Mouse (Mus musculus): ENCODE measurements around the gene Tmem117. TPM values are rescaled to one million over a fixed set of nuclear protein-coding genes. Genes with fewer than 3 reads are reported as not detected.

Gene Tmem117
- total and polyA plus RNA-seq, 3 experiments: not detected

GRCm38 (mm10) chr15:94648430-94648829 is 19.4 kb downstream of the Tmem117 start:
- Histone ChIP-seq H3K27me3 (ENCODE audit: control insufficient read depth in 1 of 2, insufficient read depth in 2 of 2, low read length in 2 of 2) (peaks cover 13 to 14% of the 10 kb centered on the region in 2 experiments), H3K4me3 (ENCODE audit: control insufficient read depth in 1 of 2, insufficient read depth in 1 of 2, low read depth in 2 of 2, low read length in 2 of 2) (no peak overlapping the region), H3K9ac (ENCODE audit: control insufficient read depth, low read depth, low read length, poor library complexity, severe bottlenecking) (no peak overlapping the region), H3K36me3 (ENCODE audit: control insufficient read depth in 1 of 2, insufficient read depth in 2 of 2, low read length in 2 of 2) (no peaks in the 10 kb centered on the region), H3K79me2 (ENCODE audit: control insufficient read depth, insufficient read depth, low read length, poor library complexity) (no peaks in the 10 kb centered on the region), H3K27ac (ENCODE audit: control insufficient read depth, low read depth, low read length) (no peak overlapping the region), H3K4me1 (ENCODE audit: control insufficient read depth in 1 of 2, insufficient read depth in 2 of 2, low read length in 2 of 2) (no peaks in the 10 kb centered on the region), H3K9me3 (replicated peaks; ENCODE audit: insufficient read depth, low read length) (no peaks in the 10 kb centered on the region)
- no peak for DNase-seq (ENCODE audit: low read depth, low spot score)
- no peak for TF ChIP-seq TAL1 (IDR thresholded peaks at IDR 0.05; ENCODE audit: low read length)
- no peak for TF ChIP-seq ETS1 (IDR thresholded peaks at IDR 0.05; ENCODE audit: low read depth, low read length)
- TF ChIP-seq KAT2A (conservative IDR thresholded peaks at IDR 0.05; ENCODE audit: low read depth, low read length): no peak
- TF ChIP-seq RAD21 (IDR thresholded peaks at IDR 0.05; ENCODE audit: low read depth, low read length): no peak
- TF ChIP-seq ELF1 (IDR thresholded peaks at IDR 0.05; ENCODE audit: low read depth, low read length): no peak
- no peak for TF ChIP-seq MXI1 (IDR thresholded peaks at IDR 0.05; ENCODE audit: low read depth, low read length)
- TF ChIP-seq GATA1 (IDR thresholded peaks at IDR 0.05; ENCODE audit: low read depth, low read length): no peak
- no peak for TF ChIP-seq MYB (IDR thresholded peaks at IDR 0.05; ENCODE audit: low read depth, low read length)
- no peak for TF ChIP-seq CHD1 (IDR thresholded peaks at IDR 0.05; ENCODE audit: low read depth, low read length)
- no peak for TF ChIP-seq SMC3 (IDR thresholded peaks at IDR 0.05; ENCODE audit: low read depth, low read length)
- TF ChIP-seq BHLHE40 (IDR thresholded peaks at IDR 0.05; ENCODE audit: borderline replicate concordance, low read depth, low read length): no peak

GRCm38 (mm10) chr15:94649071-94649765 is 20.2 kb downstream of the Tmem117 start:
- DNase-seq (ENCODE audit: low read depth, low spot score): no peak
- no peak overlapping the region for H3K4me3 ChIP-seq (ENCODE audit: control insufficient read depth in 1 of 2, insufficient read depth in 1 of 2, low read depth in 2 of 2, low read length in 2 of 2)

GRCm38 (mm10) chr15:94649766-94650120 is 20.7 kb downstream of the Tmem117 start:
- Histone ChIP-seq H3K27me3 (ENCODE audit: control insufficient read depth in 1 of 2, insufficient read depth in 2 of 2, low read length in 2 of 2) (peaks cover 13 to 14% of the 10 kb centered on the region in 2 experiments), H3K79me2 (ENCODE audit: control insufficient read depth, insufficient read depth, low read length, poor library complexity) (no peaks in the 10 kb centered on the region), H3K9ac (ENCODE audit: control insufficient read depth, low read depth, low read length, poor library complexity, severe bottlenecking) (no peak overlapping the region), H3K36me3 (ENCODE audit: control insufficient read depth in 1 of 2, insufficient read depth in 2 of 2, low read length in 2 of 2) (no peaks in the 10 kb centered on the region), H3K4me3 (ENCODE audit: control insufficient read depth in 1 of 2, insufficient read depth in 1 of 2, low read depth in 2 of 2, low read length in 2 of 2) (no peak overlapping the region), H3K27ac (ENCODE audit: control insufficient read depth, low read depth, low read length) (no peak overlapping the region), H3K4me1 (ENCODE audit: control insufficient read depth in 1 of 2, insufficient read depth in 2 of 2, low read length in 2 of 2) (no peaks in the 10 kb centered on the region), H3K9me3 (replicated peaks; ENCODE audit: insufficient read depth, low read length) (no peaks in the 10 kb centered on the region)
- DNase-seq (ENCODE audit: low read depth, low spot score): no peak
- no peak for TF ChIP-seq ZC3H11A (IDR thresholded peaks at IDR 0.05; ENCODE audit: low read depth, low read length)
- no peak for TF ChIP-seq ZKSCAN1 (IDR thresholded peaks at IDR 0.05; ENCODE audit: low read depth, low read length)
- no peak for TF ChIP-seq MXI1 (IDR thresholded peaks at IDR 0.05; ENCODE audit: low read depth, low read length)
- TF ChIP-seq USF1 (IDR thresholded peaks at IDR 0.05; ENCODE audit: low read depth, low read length): no peak
- no peak for TF ChIP-seq POLR2A (IDR thresholded peaks at IDR 0.05; ENCODE audit: control insufficient read depth in 1 of 2, insufficient read depth in 1 of 2, low read depth in 1 of 2, low read length in 2 of 2, poor library complexity in 1 of 2)
- no peak for TF ChIP-seq E2F4 (IDR thresholded peaks at IDR 0.05; ENCODE audit: borderline replicate concordance, low read depth, low read length)
- TF ChIP-seq MYB (IDR thresholded peaks at IDR 0.05; ENCODE audit: low read depth, low read length): no peak
- no peak for TF ChIP-seq POLR2AphosphoS2 (IDR thresholded peaks at IDR 0.05; ENCODE audit: low read length)
- TF ChIP-seq HCFC1 (IDR thresholded peaks at IDR 0.05; ENCODE audit: low read depth, low read length): no peak
- TF ChIP-seq GABPA (IDR thresholded peaks at IDR 0.05; ENCODE audit: low read depth, low read length): no peak
- TF ChIP-seq CTCF (IDR thresholded peaks at IDR 0.05 in 2 of 3, conservative IDR thresholded peaks at IDR 0.05 in 1 of 3; ENCODE audit: control insufficient read depth in 1 of 3, insufficient read depth in 1 of 3, low read depth in 2 of 3, low read length in 3 of 3, poor library complexity in 1 of 3, severe bottlenecking in 1 of 3): no peak
- no peak for TF ChIP-seq GATA1 (IDR thresholded peaks at IDR 0.05; ENCODE audit: low read depth, low read length)
- no peak for TF ChIP-seq SMC3 (IDR thresholded peaks at IDR 0.05; ENCODE audit: low read depth, low read length)
- TF ChIP-seq EP300 (IDR thresholded peaks at IDR 0.05; ENCODE audit: low read depth in 1 of 2, low read length in 2 of 2): no peak
- TF ChIP-seq TBP (IDR thresholded peaks at IDR 0.05; ENCODE audit: low read depth, low read length): no peak
- no peak for TF ChIP-seq MAX (IDR thresholded peaks at IDR 0.05; ENCODE audit: low read length)
- TF ChIP-seq MYC (IDR thresholded peaks at IDR 0.05; ENCODE audit: low read depth, low read length): no peak

More at GRCm38 (mm10) chr15:94649071-94649765, 20.2 kb downstream of the Tmem117 start:
- H3K27ac ChIP-seq (ENCODE audit: control insufficient read depth, low read depth, low read length): no peak overlapping the region
- no peaks in the 10 kb centered on the region for H3K79me2 ChIP-seq (ENCODE audit: control insufficient read depth, insufficient read depth, low read length, poor library complexity)
- H3K36me3 ChIP-seq (ENCODE audit: control insufficient read depth in 1 of 2, insufficient read depth in 2 of 2, low read length in 2 of 2): no peaks in the 10 kb centered on the region
- no peaks in the 10 kb centered on the region for H3K9me3 ChIP-seq (replicated peaks; ENCODE audit: insufficient read depth, low read length)
- H3K27me3 ChIP-seq (ENCODE audit: control insufficient read depth in 1 of 2, insufficient read depth in 2 of 2, low read length in 2 of 2): peaks cover 13 to 14% of the 10 kb centered on the region in 2 experiments
- TF ChIP-seq MAX (IDR thresholded peaks at IDR 0.05; ENCODE audit: low read length) (no peak), RCOR1 (IDR thresholded peaks at IDR 0.05; ENCODE audit: low read depth, low read length) (no peak), CHD2 (IDR thresholded peaks at IDR 0.05; ENCODE audit: low read length) (no peak), POLR2AphosphoS2 (IDR thresholded peaks at IDR 0.05; ENCODE audit: low read length) (no peak), MAZ (IDR thresholded peaks at IDR 0.05; ENCODE audit: low read depth, low read length) (no peak), MEF2A (IDR thresholded peaks at IDR 0.05; ENCODE audit: extremely low read depth, insufficient replicate concordance, low read depth, low read length, poor library complexity, severe bottlenecking) (no peak)
- no peak overlapping the region for H3K9ac ChIP-seq (ENCODE audit: control insufficient read depth, low read depth, low read length, poor library complexity, severe bottlenecking)
- no peaks in the 10 kb centered on the region for H3K4me1 ChIP-seq (ENCODE audit: control insufficient read depth in 1 of 2, insufficient read depth in 2 of 2, low read length in 2 of 2)
